Comparison of ENCODE assay signal across 9 mouse cellular contexts in genomic region chr7:66320996-66321395, GRCm38 (mm10). TPM values are rescaled to one million over a fixed set of nuclear protein-coding genes. Genes with fewer than 3 reads are reported as not detected.
DNase-seq lines count a peak whose midpoint lies in the region; ATAC-seq and TF ChIP-seq lines count a peak whose summit lies in the region.
"Had no signal": no experiment of that assay in that cellular context is flagged by ENCODE, and none has a peak within 500 bp of the region (broad histone marks: within the 10 kb centered on the region; RNA-seq: fewer than 3 reads in every experiment).

No protein-coding gene starts in this region.

- TF ChIP-seq CTCF in lung, embryonic 14.5 days (IDR thresholded peaks at IDR 0.05; ENCODE audit: low read depth): no peak

- no peak overlapping the region for H3K9ac ChIP-seq in lung, embryonic 14.5 days
- H3K9ac ChIP-seq in forebrain, embryonic 16.5 days (replicated peaks; ENCODE audit: low read depth, low read length): no peak overlapping the region
- no peak overlapping the region for H3K9ac ChIP-seq in limb, embryonic 13.5 days

- no peak overlapping the region for H3K4me3 ChIP-seq in lung, embryonic 14.5 days (ENCODE audit: low read depth, low read length)
- H3K4me3 ChIP-seq in forebrain, embryonic 16.5 days (replicated peaks; ENCODE audit: low read length): no peak overlapping the region
- no peak overlapping the region for H3K4me3 ChIP-seq in limb, embryonic 13.5 days
- H3K4me3 ChIP-seq: erythroblast, embryonic 14.5 days had no signal

- intact Hi-C loops in left cerebral cortex, postnatal 25 days (cut with DNase I): no loop called here

- no peak overlapping the region for H3K27ac ChIP-seq in lung, embryonic 14.5 days (ENCODE audit: low read depth)
- H3K27ac ChIP-seq in forebrain, embryonic 16.5 days (ENCODE audit: low read length): no peak overlapping the region
- peak overlapping the region; percentile 67 for H3K27ac ChIP-seq in limb, embryonic 13.5 days

- no peaks in the 10 kb centered on the region for H3K27me3 ChIP-seq in lung, embryonic 14.5 days (ENCODE audit: insufficient read depth, low read length)
- H3K27me3 ChIP-seq in forebrain, embryonic 16.5 days (replicated peaks; ENCODE audit: control insufficient read depth, insufficient read depth, low read length): no peaks in the 10 kb centered on the region
- H3K27me3 ChIP-seq in limb, embryonic 13.5 days: no peaks in the 10 kb centered on the region

- H3K9me3 ChIP-seq in lung, embryonic 14.5 days (ENCODE audit: low read depth, low read length): no peaks in the 10 kb centered on the region
- H3K9me3 ChIP-seq in forebrain, embryonic 16.5 days (ENCODE audit: control insufficient read depth, low read length): no peaks in the 10 kb centered on the region
- H3K9me3 ChIP-seq in limb, embryonic 13.5 days: 0 out of 2 replicates have a peak, but pooled peaks cover 1% of the 10 kb centered on the region

- no peaks in the 10 kb centered on the region for H3K4me1 ChIP-seq in lung, embryonic 14.5 days (ENCODE audit: insufficient read depth)
- H3K4me1 ChIP-seq in forebrain, embryonic 16.5 days (replicated peaks; ENCODE audit: control insufficient read depth, insufficient read depth, low read length): peaks cover 4% of the 10 kb centered on the region; the same call in 1 of the 2 replicates
- peaks cover 46% of the 10 kb centered on the region for H3K4me1 ChIP-seq in limb, embryonic 13.5 days

- peak; percentile 79 for DNase-seq in lung, embryonic 14.5 days
- DNase-seq in lung, postnatal 10 days: no peak
- DNase-seq in adrenal gland, postnatal 36 days: peak; percentile 49 to 63
- DNase-seq in ovary, postnatal 10 days (ENCODE audit: low spot score): no peak
- DNase-seq in left cerebral cortex, postnatal 25 days (ENCODE audit: low spot score in 2 of 2): no peak

- 49% methylated on average over 5 of the region's 5 CpGs for WGBS in lung, embryonic 14.5 days
- WGBS in forebrain, embryonic 16.5 days: 27% methylated on average over 5 of the region's 5 CpGs
- 33% methylated on average over 5 of the region's 5 CpGs for WGBS in limb, embryonic 13.5 days

- ATAC-seq in lung, embryonic 14.5 days (ENCODE audit: insufficient read depth): no peak; the same call in 1 of the 2 replicates
- ATAC-seq in forebrain, embryonic 16.5 days: peak; percentile 70
- peak; percentile 72 for ATAC-seq in limb, embryonic 13.5 days (ENCODE audit: low FRiP score, low read depth)

- H3K36me3 ChIP-seq in lung, embryonic 14.5 days (ENCODE audit: insufficient read depth): peaks cover 8% of the 10 kb centered on the region; the same call in 1 of the 2 replicates
- no peaks in the 10 kb centered on the region for H3K36me3 ChIP-seq in forebrain, embryonic 16.5 days (ENCODE audit: control insufficient read depth, insufficient read depth)
- H3K36me3 ChIP-seq in limb, embryonic 13.5 days: peaks cover 3% of the 10 kb centered on the region; the same call in 1 of the 2 replicates

- no peak overlapping the region for H3K4me2 ChIP-seq in lung, embryonic 14.5 days
- no peak overlapping the region for H3K4me2 ChIP-seq in forebrain, embryonic 16.5 days (ENCODE audit: low read length)
- no peak overlapping the region for H3K4me2 ChIP-seq in limb, embryonic 13.5 days (replicated peaks)

RNA-seq across cellular contexts. Expression of gene Gm10974, which starts 44.7 kb away (rescaled TPM):
- not detected in 2 replicates for polyA plus RNA-seq in lung, embryonic 14.5 days (2014; fragmentation: Nextera tagmentation; extraction: Ambion mirVana)
- total RNA-seq in adrenal gland, postnatal 36 days (2021): not detected
- polyA plus RNA-seq in forebrain, embryonic 16.5 days (2015; fragmentation: Nextera tagmentation; extraction: Ambion mirVana): not detected in 2 replicates
- polyA plus RNA-seq in limb, embryonic 13.5 days (2015; fragmentation: Nextera tagmentation; extraction: Ambion mirVana): not detected in 2 replicates
- total RNA-seq in left cerebral cortex, postnatal 25 days (2021): not detected
- total RNA-seq: left cerebral cortex, postnatal 36 days had no signal
- polyA plus RNA-seq: erythroblast, embryonic 14.5 days had no signal

Comparison
In these comparisons a context has a peak if more than half of its experiments do, and no peak if none do; other contexts are left out.
1. DNase-seq: peak in lung, embryonic 14.5 days (single experiment) and adrenal gland, postnatal 36 days (2 of 2); none in lung, postnatal 10 days (single experiment), ovary, postnatal 10 days (single experiment) and left cerebral cortex, postnatal 25 days (0 of 2).